Mouse (Mus musculus): Measurements from ENCODE around the gene 1110051M20Rik. TPM values are rescaled to one million over a fixed set of nuclear protein-coding genes. Genes with fewer than 3 reads are reported as not detected.
"Not testable (repeated sequence)": the region's sequence is repeated elsewhere in the genome, so short reads cannot be mapped to it uniquely, and the experiment has no call there.

Gene 1110051M20Rik
- polyA plus RNA-seq (2012; rRNA removed) = 18.3 and 19.5 TPM in 2 replicates

GRCm38 (mm10) chr2:91444286-91444892 is at the start of gene 1110051M20Rik:
TSS of gene 1110051M20Rik (minus strand) at chr2:91444704.
- DNase-seq (ENCODE audit: low read depth) = no peak

GRCm38 (mm10) chr2:91493981-91494380 is 49.5 kb upstream of the 1110051M20Rik start:
- DNase-seq (ENCODE audit: low read depth) = no peak

DNA sequence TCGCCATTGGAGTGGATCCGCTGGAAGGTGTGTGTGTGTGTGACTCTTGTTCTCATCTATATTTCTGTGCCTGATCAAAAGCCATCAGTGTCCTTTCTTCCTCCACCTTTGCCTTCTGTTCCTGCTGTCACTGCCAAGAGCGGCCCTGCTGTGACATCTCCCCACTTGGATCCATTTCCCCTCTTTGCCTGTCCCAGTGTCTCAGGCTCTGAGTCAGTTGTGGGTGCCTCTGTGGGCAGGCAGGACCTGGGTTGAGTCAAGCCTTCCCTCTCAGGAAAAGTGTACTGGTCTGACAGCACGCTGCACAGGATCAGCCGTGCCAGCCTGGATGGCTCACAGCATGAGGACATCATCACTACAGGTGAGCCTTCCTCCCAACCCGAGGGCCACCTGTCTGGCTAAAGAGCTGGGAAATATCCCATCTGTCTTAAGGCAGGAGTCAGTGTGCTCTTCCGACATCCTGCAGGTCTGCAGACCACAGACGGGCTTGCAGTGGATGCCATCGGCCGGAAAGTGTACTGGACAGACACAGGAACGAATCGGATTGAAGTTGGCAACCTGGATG is 47.6 kb upstream of the 1110051M20Rik start:
- DNase-seq (ENCODE audit: low read depth) = no peak

- not testable (repeated sequence) for DNase-seq (ENCODE audit: low read depth)
Measured at GRCm38 (mm10) chr2:91487295-91487694, 42.8 kb upstream of the 1110051M20Rik start.

DNA sequence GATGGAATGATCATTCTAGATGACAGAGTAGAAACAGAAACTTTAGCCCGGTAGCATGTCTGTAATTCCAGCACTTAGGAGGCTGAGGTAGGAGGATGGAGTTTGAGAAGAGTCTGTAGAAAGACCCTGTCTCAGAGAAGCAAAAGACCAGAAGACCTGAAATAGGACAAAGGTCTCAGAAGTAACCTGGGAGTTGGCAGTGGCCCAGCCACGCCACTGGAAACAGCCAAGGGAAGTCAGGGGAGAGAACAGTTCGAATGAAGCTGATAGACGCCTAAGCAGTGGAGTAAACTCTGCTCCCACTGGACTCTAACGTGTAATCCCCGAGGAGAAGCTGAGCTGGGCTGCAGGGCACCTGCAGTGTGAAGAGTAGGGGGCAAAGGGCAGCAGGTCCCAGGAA is 40.8 kb upstream of the 1110051M20Rik start:
- no peak for DNase-seq (ENCODE audit: low read depth)

- no peak for DNase-seq (ENCODE audit: low read depth)
Measured at GRCm38 (mm10) chr2:91484698-91485097, 40.2 kb upstream of the 1110051M20Rik start.

- DNase-seq (ENCODE audit: low read depth) = no peak
Measured at GRCm38 (mm10) chr2:91480805-91481514, 36.5 kb upstream of the 1110051M20Rik start.

- no peak for DNase-seq (ENCODE audit: low read depth)
Measured at GRCm38 (mm10) chr2:91480399-91480801, 35.9 kb upstream of the 1110051M20Rik start.

GRCm38 (mm10) chr2:91476841-91477240 is 32.3 kb upstream of the 1110051M20Rik start:
- no peak for DNase-seq (ENCODE audit: low read depth)

DNA sequence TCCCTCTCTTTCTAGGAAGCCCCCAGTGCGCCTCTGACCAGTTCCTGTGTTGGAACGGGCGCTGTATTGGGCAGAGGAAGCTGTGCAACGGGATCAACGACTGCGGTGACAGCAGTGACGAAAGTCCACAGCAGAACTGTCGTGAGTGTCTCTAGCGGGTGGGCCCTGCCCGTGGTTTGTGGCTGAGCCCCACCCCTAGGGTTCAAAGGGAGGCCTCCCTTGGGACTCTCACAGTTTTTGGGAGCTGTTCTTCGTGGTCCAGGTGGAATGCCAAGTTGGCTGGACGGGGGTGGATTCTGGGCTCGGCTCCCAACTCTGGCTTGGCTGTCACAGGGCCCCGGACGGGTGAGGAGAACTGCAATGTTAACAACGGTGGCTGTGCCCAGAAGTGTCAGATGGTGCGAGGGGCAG is 31.8 kb upstream of the 1110051M20Rik start:
- no peak for DNase-seq (ENCODE audit: low read depth)

DNA sequence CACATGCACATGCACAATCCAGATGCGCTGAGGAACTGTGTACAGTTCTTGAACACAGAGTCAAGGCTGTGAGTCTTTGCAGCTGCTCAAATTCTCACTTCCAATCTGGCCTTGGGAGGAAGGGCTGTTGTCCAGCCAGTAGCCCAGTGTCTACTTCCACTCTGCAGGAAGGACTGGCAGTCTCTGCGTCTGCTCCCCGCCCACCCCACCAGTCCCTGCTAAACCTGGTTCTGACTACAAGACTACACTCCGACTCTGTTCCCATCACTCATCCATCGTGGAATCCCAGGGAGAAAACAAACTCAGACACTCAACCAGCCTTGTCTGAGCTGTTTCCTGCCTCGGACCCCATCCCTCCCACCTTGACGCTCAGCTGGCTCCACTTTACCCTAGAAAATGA is 31.3 kb upstream of the 1110051M20Rik start:
- no peak for DNase-seq (ENCODE audit: low read depth)

- DNase-seq (ENCODE audit: low read depth) = no peak
Measured at GRCm38 (mm10) chr2:91474358-91474757, 29.9 kb upstream of the 1110051M20Rik start.

GRCm38 (mm10) chr2:91470055-91470647 is 25.6 kb upstream of the 1110051M20Rik start:
- no peak for DNase-seq (ENCODE audit: low read depth)

GRCm38 (mm10) chr2:91467613-91468012 is 23.1 kb upstream of the 1110051M20Rik start:
- DNase-seq (ENCODE audit: low read depth) = no peak

DNA sequence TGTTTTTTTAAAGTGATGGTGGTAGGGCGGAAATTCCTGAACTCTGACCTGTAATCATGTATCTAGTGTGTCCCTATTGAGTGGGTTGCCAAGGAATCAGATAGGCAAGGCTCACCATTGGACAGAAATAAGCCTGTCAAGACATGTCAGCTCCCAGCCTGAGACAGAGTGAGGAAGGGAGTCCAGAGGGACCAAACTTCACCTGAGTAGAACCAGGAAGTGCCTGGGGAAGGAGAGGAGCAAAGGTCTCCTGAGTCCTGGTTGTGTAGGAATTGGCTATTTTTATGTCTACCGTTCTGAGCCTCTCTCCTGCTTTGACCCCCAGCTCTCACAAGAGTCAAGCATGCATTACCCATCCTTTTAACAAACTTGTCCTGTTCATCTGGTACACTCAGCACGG is 21.4 kb upstream of the 1110051M20Rik start:
- no peak for DNase-seq (ENCODE audit: low read depth)

DNA sequence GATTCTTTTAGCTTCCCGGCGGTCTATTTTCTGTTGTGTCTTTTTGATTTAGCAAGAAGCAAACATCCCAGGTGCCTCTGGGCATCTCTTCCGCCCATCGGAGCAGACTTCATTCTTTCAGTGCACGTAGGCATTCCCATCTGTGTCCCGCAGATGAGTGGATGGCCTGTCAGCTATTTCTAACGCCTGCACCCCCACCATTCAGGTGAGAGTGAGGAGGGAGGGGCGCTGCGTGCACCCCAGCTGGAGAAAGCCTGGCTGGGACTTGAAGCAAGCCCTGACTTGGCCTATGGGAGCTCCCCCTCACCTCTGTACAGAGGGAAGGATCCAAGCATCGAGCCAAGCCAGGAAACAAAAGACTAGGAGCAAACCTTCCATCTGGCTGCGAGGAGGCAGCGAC is 18.2 kb upstream of the 1110051M20Rik start:
- DNase-seq (ENCODE audit: low read depth) = no peak

GRCm38 (mm10) chr2:91462196-91462595 is 17.7 kb upstream of the 1110051M20Rik start:
- no peak for DNase-seq (ENCODE audit: low read depth)

GRCm38 (mm10) chr2:91461341-91461740 is 16.8 kb upstream of the 1110051M20Rik start:
- no peak for DNase-seq (ENCODE audit: low read depth)

- no peak for DNase-seq (ENCODE audit: low read depth)
Measured at GRCm38 (mm10) chr2:91460771-91461170, 16.3 kb upstream of the 1110051M20Rik start.

DNA sequence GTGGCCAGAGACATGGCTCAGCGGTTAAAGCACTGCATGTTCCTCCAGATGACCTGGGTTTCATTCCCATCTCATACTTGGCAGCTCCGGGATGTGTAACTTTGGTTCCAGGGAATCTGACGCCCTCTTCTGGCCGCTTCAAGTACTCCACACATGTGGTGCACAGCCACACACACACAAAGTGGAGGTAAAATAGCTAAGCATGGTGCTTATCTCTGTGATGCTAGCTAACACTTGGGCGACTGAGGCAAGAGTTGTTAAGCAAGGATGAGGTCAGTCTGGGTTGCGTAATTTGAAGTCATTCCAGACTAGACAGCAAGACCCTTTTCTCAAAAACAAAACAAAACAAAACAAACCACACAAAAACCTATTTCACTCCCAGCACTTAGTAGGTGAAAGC is 15.6 kb upstream of the 1110051M20Rik start:
- no peak for DNase-seq (ENCODE audit: low read depth)

DNA sequence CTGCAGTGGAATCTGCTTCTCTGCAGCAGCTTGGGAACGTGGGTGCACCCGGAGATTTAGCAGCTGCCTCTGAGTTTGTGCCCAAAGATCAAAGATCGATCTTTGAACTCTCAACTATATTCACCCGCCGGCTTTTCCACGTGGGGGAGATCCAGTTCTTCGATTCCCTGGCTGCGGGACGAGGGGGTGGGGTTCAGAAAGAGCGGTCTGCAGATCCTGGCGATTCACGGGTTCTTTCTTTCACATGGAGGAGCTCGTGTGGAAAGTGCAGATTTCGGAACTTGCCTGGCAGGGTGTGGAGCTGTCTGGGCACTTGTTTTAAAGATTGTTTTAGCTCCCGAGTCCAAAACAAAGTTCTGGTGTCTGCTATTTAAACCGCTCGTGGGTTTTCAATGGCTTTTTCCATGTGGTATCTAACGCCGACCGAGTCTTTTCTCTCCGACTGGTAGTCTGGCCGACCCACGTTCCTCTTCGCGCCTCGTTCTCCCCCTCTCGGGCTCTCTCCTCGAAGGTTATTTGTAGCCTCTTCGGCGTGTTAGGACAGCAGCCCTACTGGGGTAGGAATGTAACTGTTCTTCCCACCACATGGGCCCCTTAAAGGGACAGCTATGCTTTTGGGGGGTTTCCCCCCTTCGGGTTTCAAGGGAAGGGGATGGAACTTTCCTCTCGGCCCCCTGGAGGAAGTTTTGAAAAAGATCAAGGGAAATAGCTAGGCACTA is 14.3 kb upstream of the 1110051M20Rik start:
- DNase-seq (ENCODE audit: low read depth) = no peak

GRCm38 (mm10) chr2:91458252-91458672 is 13.8 kb upstream of the 1110051M20Rik start:
- no peak for DNase-seq (ENCODE audit: low read depth)

All from gonadal fat pad, adult 2 months (tissue).